Mouse (Mus musculus) liver, embryonic 12.5 days (tissue): ENCODE data around the gene Tspan5. TPM values are rescaled to one million over a fixed set of nuclear protein-coding genes. Genes with fewer than 3 reads are reported as not detected.

Source experiments
- ATAC-seq: fragments of 200-750 bp; cut with Nextera tagmentation; 2 replicates; pipeline ENCODE4 v1.8.0; 2017; ENCODE audit warnings: moderate number of reproducible peaks, mild to moderate bottlenecking, moderate library complexity
- H3K27ac ChIP-seq: fragments of 300-500 bp; sonication (generic); 2 replicates; pipeline ENCODE4 v1.5.1; 2016; ENCODE audit warnings: mild to moderate bottlenecking
- H3K27me3 ChIP-seq: fragments of 300-500 bp; sonication (generic); replicated peaks from 2 replicates; pipeline ENCODE4 v1.6.1; 2016; ENCODE audit warnings: mild to moderate bottlenecking, moderate library complexity
- H3K36me3 ChIP-seq: fragments of 300-500 bp; sonication (generic); 2 replicates; pipeline ENCODE4 v1.6.1; 2016; ENCODE audit warnings: mild to moderate bottlenecking, moderate library complexity
- H3K4me1 ChIP-seq: fragments of 300-500 bp; sonication (generic); 2 replicates; pipeline ENCODE4 v1.6.1; 2016
- H3K4me2 ChIP-seq: fragments of 300-500 bp; sonication (generic); 2 replicates; pipeline ENCODE4 v1.6.1; 2016; ENCODE audit warnings: mild to moderate bottlenecking, moderate library complexity
- H3K4me3 ChIP-seq: fragments of 300-500 bp; sonication (generic); 2 replicates; pipeline ENCODE4 v1.5.1; 2016; ENCODE audit warnings: mild to moderate bottlenecking, moderate library complexity
- H3K9ac ChIP-seq: fragments of 300-500 bp; sonication (generic); 2 replicates; pipeline ENCODE4 v1.6.1; 2016; ENCODE audit warnings: mild to moderate bottlenecking, moderate library complexity
- H3K9me3 ChIP-seq: fragments of 300-500 bp; sonication (generic); replicated peaks from 2 replicates; pipeline ENCODE4 v1.6.1; 2016; ENCODE audit warnings: mild to moderate bottlenecking, moderate library complexity
- WGBS: fragments of 180-500 bp; shearing (Covaris S2); methylation state at CpG from one replicate; pipeline ENCODE4 v1.1.7; 2016; ENCODE audit not compliant: insufficient replicate concordance; 5-methylcytosine and 5-hydroxymethylcytosine counted together
- polyA plus RNA-seq: library from polyadenylated mRNA; unstranded; fragments of >200 nt; fragmentation: Nextera tagmentation; extraction: Ambion mirVana; gene quantifications from 2 replicates; pipeline ENCODE4 v1.2.1, GENCODE M21; 2016

Gene Tspan5
- polyA plus RNA-seq, 1 experiment from 2014 or later, result 7.1 TPM

DNA sequence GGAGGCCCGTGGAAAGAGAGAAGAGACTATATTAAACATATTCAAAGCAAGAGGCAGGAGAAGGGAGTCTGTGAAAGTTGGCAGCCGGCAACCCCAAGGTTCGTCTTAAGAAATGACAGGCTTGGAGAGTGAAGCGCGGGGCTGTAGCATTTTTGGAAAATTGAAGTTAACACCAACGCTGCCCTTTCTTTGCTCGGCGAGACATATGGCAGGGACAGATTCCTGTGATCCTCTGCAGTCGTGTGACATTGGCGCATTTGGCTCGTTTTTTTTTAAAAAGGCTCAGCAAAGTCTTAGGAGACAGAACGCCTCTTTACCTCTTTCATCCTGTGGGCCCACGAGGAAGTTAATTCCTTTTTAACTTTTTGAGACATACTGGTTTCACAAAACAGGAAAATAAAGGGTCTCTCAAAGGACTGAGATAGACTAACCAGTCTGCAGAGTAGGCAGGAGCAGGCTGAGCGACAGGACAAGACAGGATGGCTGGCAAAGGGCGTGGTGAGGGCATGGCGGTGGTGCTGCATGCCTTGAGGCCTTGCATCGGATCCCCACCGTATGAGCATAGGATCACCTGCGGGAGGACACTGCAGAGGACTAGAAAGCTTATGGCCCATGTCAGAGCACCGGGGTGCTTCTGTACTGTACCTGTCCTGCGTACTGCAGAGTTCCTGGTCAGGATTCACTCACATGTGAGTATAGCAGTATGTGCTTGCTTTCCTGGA lies 60.9 kb downstream of the Tspan5 start:
- Histone ChIP-seq H3K27ac (no peak overlapping the region), H3K4me2 (no peak overlapping the region), H3K9me3 (no peaks in the 10 kb centered on the region), H3K4me3 (no peak overlapping the region), H3K9ac (no peak overlapping the region), H3K4me1 (0 out of 2 replicates have a peak, but pooled peaks cover 4% of the 10 kb centered on the region), H3K27me3 (no peaks in the 10 kb centered on the region), H3K36me3 (no peaks in the 10 kb centered on the region)
- no peak for ATAC-seq
- 74% methylated on average over 21 of the region's 21 CpGs for WGBS

DNA sequence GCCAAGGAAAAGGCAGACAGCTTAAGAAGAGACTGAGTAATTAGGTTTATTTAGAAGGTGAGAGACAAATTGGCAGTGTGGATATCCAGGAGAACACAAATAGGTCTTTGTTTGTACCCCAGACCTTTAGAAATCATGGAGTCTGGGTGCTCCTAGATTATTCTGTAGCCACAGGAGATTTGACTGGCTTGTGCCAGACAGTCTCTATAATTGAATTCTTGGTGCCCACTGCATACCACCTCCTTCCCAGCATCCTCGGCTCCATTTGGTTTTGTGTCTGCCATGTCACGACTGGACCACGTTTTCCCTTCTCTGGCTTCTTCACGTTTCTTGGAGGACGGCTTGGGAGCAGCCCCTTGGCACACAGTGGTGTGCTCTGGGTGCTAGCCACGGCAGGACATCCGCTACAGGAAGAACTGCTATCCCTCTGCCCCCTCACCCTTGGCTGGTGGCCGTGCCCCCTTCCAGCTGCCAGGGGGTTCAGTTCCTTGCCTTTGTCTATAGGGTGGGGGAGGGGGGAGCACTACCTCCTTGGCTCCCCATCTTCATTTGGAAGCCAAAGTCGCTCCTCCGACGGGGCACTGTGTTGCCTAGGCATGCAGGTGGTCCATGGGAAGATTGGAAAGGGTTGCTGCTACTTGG lies 61.6 kb downstream of the Tspan5 start:
- no peak for ATAC-seq
- H3K9me3 ChIP-seq, result no peaks in the 10 kb centered on the region
- no peak overlapping the region for H3K9ac ChIP-seq
- H3K4me1 ChIP-seq, result 0 out of 2 replicates have a peak, but pooled peaks cover 4% of the 10 kb centered on the region
- 74% methylated on average over 11 of the region's 11 CpGs for WGBS
- H3K4me2 ChIP-seq, result no peak overlapping the region
- H3K27ac ChIP-seq, result no peak overlapping the region
- no peak overlapping the region for H3K4me3 ChIP-seq
- no peaks in the 10 kb centered on the region for H3K27me3 ChIP-seq
- H3K36me3 ChIP-seq, result no peaks in the 10 kb centered on the region

DNA sequence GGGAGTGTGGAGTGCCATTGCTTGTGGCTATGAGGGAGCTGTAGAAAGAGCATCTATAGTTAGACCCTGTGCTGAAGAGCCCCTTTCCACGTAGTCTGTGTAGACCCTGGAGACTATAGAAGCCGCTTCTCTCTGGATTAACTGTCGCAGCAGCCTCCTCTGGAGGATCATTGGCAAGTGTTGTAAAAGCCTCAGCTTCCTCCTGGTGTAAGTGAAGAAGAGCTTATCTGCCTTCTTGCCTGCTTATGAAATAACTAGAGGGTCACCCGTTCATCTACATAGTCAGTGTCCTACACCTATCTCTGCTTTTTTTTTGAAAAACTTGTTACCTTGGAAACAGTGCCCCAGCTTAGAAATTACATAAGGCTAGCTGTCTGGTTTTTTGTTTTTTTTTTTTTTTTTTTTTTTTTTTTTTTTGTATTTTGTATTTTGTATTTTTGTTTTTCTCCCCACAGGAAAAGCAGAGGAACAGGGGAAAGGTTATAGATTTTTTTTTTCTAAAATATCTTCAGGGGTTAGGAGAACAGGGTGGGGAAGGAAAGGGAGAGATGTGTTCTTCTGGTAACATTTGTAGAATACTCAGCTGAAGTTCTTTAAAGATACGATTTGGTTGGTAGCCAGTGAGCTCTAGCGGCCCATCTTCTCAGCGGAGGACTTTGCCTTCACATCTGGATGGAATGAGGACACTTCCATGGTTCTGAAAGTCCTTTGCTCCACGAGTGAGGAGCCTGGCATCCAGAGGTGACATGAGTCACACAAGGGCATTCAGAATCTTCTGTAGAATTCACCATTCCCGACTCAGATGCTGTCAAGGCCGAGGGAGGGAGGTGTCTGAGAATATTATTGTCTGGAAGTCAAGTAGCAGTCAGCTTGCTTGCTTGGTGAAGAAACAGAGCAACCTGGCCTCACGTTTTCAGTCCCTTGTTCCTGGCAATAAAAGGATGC lies 62.4 kb downstream of the Tspan5 start:
- 64% methylated on average over 11 of the region's 11 CpGs for WGBS
- no peak for ATAC-seq
- Histone ChIP-seq H3K9me3 (no peaks in the 10 kb centered on the region), H3K4me3 (no peak overlapping the region), H3K9ac (no peak overlapping the region), H3K4me2 (no peak overlapping the region), H3K36me3 (no peaks in the 10 kb centered on the region), H3K4me1 (0 out of 2 replicates have a peak, but pooled peaks cover 4% of the 10 kb centered on the region), H3K27ac (no peak overlapping the region), H3K27me3 (no peaks in the 10 kb centered on the region)

DNA sequence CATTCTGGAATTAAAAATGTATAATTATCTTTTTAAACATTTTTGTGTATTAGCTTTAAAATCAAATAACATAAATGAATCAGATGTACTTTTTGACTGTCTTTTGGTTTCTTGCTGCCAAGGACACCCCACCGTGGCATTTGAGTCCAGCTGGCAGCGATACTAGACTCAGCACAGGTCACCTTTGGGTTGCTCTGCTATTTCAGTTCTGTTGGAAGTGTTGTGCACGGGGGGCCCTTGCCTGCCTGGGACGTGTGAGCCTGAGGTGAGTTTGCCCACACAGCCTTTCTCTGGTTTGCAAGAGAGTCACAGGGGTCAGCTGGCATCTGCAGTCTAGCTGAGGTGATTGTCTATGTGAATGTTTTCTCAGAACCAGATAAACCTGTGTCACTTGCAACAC lies 65.8 kb downstream of the Tspan5 start:
- no peak for ATAC-seq
- no peak overlapping the region for H3K9ac ChIP-seq
- H3K36me3 ChIP-seq, result no peaks in the 10 kb centered on the region
- H3K27ac ChIP-seq, result no peak overlapping the region
- H3K9me3 ChIP-seq, result no peaks in the 10 kb centered on the region
- WGBS, result 71% methylated on average over 4 of the region's 4 CpGs
- no peak overlapping the region for H3K4me2 ChIP-seq
- H3K4me1 ChIP-seq, result 0 out of 2 replicates have a peak, but pooled peaks cover 4% of the 10 kb centered on the region
- no peaks in the 10 kb centered on the region for H3K27me3 ChIP-seq
- no peak overlapping the region for H3K4me3 ChIP-seq

DNA sequence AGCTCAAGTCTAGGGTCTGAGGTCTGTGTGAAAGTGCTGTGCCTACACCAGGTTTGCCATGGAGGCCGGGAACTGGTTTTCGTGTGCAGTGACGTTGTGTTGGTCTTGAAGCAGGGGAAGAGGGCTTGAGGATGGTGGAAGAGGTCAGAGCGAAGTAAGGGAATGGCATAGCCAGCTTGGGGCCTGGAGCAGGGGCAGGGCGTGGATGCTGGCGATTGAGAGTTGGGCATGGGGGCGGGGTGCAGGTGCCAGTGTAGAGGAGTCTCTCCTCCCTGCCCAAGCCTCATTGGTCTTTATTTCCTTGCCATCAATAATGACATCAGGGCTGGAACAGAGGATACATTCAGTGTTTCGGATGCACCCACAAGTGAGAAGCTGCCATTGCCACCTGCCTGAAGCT lies 67.5 kb downstream of the Tspan5 start:
- no peak overlapping the region for H3K9ac ChIP-seq
- no peak overlapping the region for H3K27ac ChIP-seq
- no peaks in the 10 kb centered on the region for H3K36me3 ChIP-seq
- no peak overlapping the region for H3K4me2 ChIP-seq
- WGBS, result 87% methylated on average over 8 of the region's 8 CpGs
- ATAC-seq, result no peak
- no peak overlapping the region for H3K4me3 ChIP-seq
- H3K9me3 ChIP-seq, result no peaks in the 10 kb centered on the region
- H3K4me1 ChIP-seq, result no peaks in the 10 kb centered on the region
- H3K27me3 ChIP-seq, result no peaks in the 10 kb centered on the region

DNA sequence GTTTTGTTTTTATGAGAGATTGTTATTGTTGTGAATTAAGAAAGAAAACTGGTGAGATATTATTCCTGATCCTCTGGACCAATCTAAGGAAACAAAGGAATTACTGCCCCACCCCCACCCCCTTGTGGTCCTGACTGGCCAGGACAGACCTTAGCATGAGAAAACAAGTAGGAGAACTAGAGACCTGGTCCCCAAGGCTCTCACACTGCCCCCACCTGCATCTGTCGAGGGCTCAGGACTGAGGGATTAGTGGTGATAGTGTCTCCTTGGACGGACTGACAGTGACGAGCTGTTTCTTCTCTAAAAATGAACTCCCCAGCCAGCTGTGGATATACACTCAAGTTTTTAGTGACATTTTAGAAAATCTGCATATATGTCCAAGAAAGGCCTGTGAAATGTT lies 70.6 kb downstream of the Tspan5 start:
- WGBS, result 40% methylated on average over 3 of the region's 3 CpGs
- Histone ChIP-seq H3K27me3 (no peaks in the 10 kb centered on the region), H3K27ac (no peak overlapping the region), H3K36me3 (no peaks in the 10 kb centered on the region), H3K4me2 (no peak overlapping the region), H3K9me3 (no peaks in the 10 kb centered on the region), H3K9ac (no peak overlapping the region), H3K4me1 (no peaks in the 10 kb centered on the region), H3K4me3 (no peak overlapping the region)
- no peak for ATAC-seq

DNA sequence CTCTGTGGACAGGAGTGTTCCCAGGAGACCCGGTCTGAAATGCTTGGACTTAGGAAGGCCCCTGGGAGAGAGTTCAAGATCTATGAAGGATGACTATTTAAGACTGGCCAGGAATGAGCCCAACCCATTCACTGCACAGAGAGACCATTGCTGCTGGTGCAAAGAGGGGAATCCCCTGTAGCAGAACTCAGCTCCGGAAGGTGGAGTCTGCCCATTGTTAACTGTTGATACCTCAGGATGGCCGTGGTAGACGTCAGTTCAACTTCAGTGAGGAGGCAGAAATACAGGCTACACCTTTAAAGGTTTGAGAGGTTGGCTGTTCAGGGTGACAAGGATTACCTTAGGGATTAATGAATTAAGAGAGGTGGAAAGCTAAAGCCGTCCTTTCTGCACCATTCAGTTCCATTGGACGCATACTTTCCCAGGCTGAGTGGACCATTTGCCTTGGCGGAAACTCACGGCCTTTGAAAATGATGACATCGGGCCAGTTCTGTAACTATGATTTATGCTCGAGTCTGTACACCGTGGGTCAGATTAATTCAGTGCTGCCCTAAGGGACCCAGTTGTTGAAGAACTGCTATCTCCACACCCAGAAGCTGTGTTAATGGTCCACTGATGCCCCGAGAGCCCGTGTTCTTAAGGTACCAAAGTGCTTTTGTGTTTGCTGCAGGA lies 71.3 kb downstream of the Tspan5 start:
- H3K9me3 ChIP-seq, result no peaks in the 10 kb centered on the region
- H3K4me2 ChIP-seq, result no peak overlapping the region
- H3K27ac ChIP-seq, result no peak overlapping the region
- no peaks in the 10 kb centered on the region for H3K4me1 ChIP-seq
- WGBS, result 72% methylated on average over 13 of the region's 13 CpGs
- no peaks in the 10 kb centered on the region for H3K27me3 ChIP-seq
- no peak overlapping the region for H3K4me3 ChIP-seq
- H3K36me3 ChIP-seq, result no peaks in the 10 kb centered on the region
- H3K9ac ChIP-seq, result no peak overlapping the region
- no peak for ATAC-seq

DNA sequence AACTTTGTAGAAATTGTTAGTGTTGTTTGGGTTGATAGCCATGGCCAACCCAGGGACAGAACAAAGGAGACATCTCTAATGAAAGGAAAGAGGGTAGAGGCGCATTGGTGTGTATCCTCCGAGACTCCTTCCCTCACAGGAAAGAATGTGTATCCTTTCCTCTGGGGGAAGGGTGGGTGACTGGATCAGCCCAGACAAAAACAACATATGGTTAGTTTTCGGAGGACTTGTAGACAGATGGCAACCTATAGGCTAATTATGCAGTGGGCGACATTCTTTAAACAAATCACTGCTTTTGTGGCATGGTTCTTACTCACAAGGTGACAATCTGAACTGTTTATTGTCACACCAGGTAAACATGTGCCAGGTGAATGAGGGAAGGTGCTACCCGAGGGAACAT lies 72.5 kb downstream of the Tspan5 start:
- no peaks in the 10 kb centered on the region for H3K4me1 ChIP-seq
- 69% methylated on average over 5 of the region's 5 CpGs for WGBS
- no peak overlapping the region for H3K4me3 ChIP-seq
- H3K36me3 ChIP-seq, result no peaks in the 10 kb centered on the region
- no peak overlapping the region for H3K4me2 ChIP-seq
- no peak for ATAC-seq
- no peaks in the 10 kb centered on the region for H3K27me3 ChIP-seq
- H3K9me3 ChIP-seq, result no peaks in the 10 kb centered on the region
- H3K27ac ChIP-seq, result no peak overlapping the region
- no peak overlapping the region for H3K9ac ChIP-seq

DNA sequence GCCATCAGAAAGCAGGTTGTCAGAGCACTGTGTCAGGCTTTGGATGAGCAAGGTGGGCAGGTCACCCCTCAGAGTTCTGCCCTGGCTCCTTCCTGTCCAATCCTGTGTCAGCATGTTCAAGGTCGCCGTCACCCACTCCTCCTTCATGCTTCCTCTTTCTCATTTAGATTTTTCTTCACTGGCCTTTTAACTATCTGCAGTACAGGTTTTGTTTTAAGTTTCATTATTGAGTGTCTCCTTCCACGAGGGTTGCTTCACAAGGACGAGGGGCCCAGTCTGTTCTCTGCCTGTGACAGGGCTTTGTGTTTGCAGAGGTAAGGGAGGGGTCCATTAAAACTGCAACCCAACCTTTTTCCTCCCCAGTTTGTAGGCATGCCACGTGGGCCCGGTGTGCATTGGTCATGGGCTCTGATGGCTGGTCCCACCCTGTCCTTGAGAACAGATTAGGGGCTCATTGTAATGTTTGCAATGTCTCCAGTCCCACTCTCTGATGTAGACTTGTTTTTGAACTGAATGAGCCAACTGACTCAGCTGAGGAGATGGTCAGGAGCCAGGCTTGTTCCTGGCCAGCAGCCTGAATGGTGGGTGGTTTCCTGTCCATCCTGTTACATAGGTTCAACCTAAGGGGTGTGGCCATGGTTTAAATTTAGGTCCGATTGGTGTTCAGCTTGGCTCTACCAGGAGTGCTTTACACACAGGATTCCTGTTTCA lies 73.3 kb downstream of the Tspan5 start:
- Histone ChIP-seq H3K4me3 (no peak overlapping the region), H3K4me2 (no peak overlapping the region), H3K9ac (no peak overlapping the region), H3K27me3 (no peaks in the 10 kb centered on the region), H3K27ac (no peak overlapping the region), H3K4me1 (no peaks in the 10 kb centered on the region), H3K9me3 (no peaks in the 10 kb centered on the region), H3K36me3 (no peaks in the 10 kb centered on the region)
- WGBS, result 49% methylated on average over 7 of the region's 7 CpGs
- peak; percentile 24; the same call in 1 of the 2 replicates for ATAC-seq

DNA sequence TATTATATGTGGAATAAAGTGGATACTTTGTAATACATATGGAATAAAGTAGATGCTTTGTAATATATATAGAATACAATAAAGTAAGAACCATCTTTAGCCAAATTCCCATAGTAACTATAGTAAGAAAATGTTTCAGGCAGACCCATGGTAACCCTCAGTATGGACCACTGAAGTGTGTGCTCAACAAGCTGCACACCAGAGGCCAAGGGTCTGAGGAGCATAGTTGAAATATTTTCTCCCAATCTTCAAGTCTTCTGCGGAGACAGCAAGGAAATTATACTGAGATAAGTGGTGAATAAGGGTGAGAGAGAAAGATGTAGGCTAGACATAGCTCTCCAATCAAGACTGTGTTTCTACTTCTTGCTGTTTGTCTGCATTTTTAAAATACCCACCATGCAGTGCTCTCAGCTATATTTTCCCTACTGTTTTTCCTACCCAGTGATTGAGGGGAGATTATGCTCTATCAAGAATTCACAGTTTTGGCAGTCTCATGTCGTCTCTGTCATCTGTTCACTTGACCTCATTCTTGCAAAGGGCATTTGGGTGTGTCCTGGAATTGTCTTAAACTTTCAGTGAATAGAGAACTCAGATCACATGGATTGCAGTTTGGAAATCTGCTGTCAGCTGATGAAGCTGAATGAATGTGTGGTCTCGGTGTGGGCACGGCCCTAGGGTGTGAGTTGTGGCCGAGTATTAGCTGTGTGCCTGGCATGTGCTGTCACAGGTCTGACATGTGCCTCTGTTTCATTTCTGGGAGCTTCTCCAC lies 75.1 kb downstream of the Tspan5 start:
- no peak overlapping the region for H3K27ac ChIP-seq
- no peaks in the 10 kb centered on the region for H3K4me1 ChIP-seq
- no peak overlapping the region for H3K9ac ChIP-seq
- ATAC-seq, result no peak
- no peak overlapping the region for H3K4me2 ChIP-seq
- no peaks in the 10 kb centered on the region for H3K27me3 ChIP-seq
- no peaks in the 10 kb centered on the region for H3K9me3 ChIP-seq
- WGBS, result 52% methylated on average over 5 of the region's 5 CpGs
- no peaks in the 10 kb centered on the region for H3K36me3 ChIP-seq
- H3K4me3 ChIP-seq, result no peak overlapping the region

DNA sequence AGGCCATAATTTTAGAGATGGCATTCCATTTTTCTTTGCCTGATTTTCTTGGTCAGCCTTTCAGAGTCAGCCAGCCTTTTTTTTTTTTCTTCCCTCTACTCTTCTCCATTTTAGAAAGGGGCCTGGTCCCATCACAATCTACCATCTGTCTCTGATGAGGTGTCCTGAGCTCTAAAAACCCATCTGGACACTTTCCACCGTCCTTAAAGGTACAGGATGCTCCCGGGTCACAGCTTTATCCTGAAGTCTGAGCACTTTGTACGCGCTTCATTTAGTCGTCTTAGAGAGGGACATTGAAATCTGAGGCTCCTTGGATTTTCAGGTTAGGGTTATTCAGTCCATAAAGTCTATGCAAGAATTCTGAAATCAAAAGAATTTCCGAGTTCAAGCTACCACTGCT lies 77.9 kb downstream of the Tspan5 start:
- ATAC-seq, result no peak
- Histone ChIP-seq H3K4me3 (no peak overlapping the region), H3K36me3 (no peaks in the 10 kb centered on the region), H3K27me3 (no peaks in the 10 kb centered on the region), H3K4me1 (no peaks in the 10 kb centered on the region), H3K9me3 (no peaks in the 10 kb centered on the region), H3K27ac (no peak overlapping the region), H3K9ac (no peak overlapping the region), H3K4me2 (no peak overlapping the region)
- 70% methylated on average over 6 of the region's 6 CpGs for WGBS
